Mouse (Mus musculus): ENCODE data around the gene Ccdc33.

DNA sequence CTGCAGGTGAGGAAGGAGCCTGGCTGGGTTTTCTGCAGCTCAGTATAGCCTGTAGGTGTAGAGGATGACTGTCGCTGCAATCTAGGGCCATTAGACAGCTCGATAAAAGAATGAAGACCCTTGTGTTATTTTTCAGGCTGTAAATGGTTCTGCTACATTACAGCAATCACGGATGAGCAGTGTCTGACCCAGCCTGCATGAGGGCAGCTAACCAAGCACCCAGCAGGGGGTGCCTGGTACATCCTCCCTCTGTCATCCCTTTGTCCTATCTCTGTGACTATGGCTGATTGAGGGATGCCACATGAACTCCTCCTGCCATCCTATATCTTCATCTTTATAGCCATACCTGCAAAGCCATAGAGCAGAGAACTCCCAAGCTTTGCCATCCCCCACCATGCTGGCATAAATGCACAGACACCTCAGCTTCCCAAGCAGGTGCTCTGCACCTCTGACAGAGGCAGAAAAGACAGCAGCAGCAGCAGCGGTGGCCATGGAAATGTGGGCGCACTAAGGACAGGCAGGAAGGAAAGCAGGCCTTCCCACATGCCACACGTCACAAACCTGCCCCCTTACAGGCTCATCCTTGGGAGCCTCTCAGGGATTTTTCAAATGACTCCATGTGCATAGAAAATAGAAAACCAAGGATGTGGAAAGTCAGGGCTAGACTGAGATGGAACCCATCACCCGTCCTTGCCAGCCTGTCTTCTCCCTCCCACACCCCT lies 31.2 kb downstream of the Ccdc33 start:
- TF ChIP-seq CTCF (IDR thresholded peaks at IDR 0.05; ENCODE audit: low read depth, low read length) (peak; percentile 23; the same call in 1 of the 2 replicates), POLR2A (IDR thresholded peaks at IDR 0.05; ENCODE audit: extremely low read depth, insufficient read depth, low read length) (no peak)
